In the genomic region with DNA sequence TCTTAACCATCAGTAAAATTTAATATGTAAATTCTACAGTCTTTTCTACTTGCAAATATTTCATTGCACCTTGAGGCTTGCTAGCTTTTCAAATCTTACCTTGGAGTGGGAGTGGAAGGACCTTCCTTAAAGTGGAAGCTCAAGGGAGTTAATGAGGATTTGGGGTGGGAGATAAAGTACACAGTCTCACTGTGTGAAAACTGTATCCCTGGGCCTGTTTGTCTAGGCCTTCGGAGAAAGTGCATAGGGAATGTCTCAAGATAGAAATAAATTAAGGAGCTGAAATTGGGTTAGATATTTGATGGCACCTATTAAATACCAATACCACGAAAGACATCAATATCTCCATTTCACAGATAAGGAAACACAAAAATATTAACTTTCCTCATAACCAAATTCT, we compare ENCODE assay signal across 8 mouse cellular contexts. TPM values are rescaled to one million over a fixed set of nuclear protein-coding genes. Genes with fewer than 3 reads are reported as not detected.
DNase-seq lines count a peak whose midpoint lies in the region; ATAC-seq and TF ChIP-seq lines count a peak whose summit lies in the region.

No protein-coding gene starts in this region.

- H3K4me3 ChIP-seq in kidney, adult 2 months (ENCODE audit: insufficient read depth, low read depth, low read length), result peak overlapping the region; percentile 88
- peak overlapping the region; percentile 62 for H3K4me3 ChIP-seq in hindbrain, postnatal 0 days (ENCODE audit: low read length)
- H3K4me3 ChIP-seq in midbrain, embryonic 14.5 days (replicated peaks; ENCODE audit: low read depth, low read length), result peak overlapping the region; percentile 65

- H3K4me2 ChIP-seq in hindbrain, postnatal 0 days (ENCODE audit: low read depth, low read length), result peak overlapping the region; percentile 64
- H3K4me2 ChIP-seq in midbrain, embryonic 14.5 days (ENCODE audit: low read length), result peak overlapping the region; percentile 63

- ATAC-seq in hindbrain, postnatal 0 days, result peak; percentile 34; the same call in 1 of the 2 replicates
- ATAC-seq in midbrain, embryonic 14.5 days (ENCODE audit: low FRiP score, low TSS enrichment), result peak; percentile 24; the same call in 1 of the 2 replicates

- H3K4me1 ChIP-seq in kidney, adult 2 months (ENCODE audit: control insufficient read depth, insufficient read depth, low read length), result no peaks in the 10 kb centered on the region; the same call in 1 of the 2 replicates
- no peaks in the 10 kb centered on the region for H3K4me1 ChIP-seq in hindbrain, postnatal 0 days (ENCODE audit: insufficient read depth, low read length)
- 0 out of 2 replicates have a peak, but pooled peaks cover 7% of the 10 kb centered on the region for H3K4me1 ChIP-seq in midbrain, embryonic 14.5 days (ENCODE audit: control insufficient read depth, insufficient read depth, low read length)

- no peak for TF ChIP-seq POLR2A in kidney, adult 2 months (IDR thresholded peaks at IDR 0.05; ENCODE audit: low read depth, low read length)

- TF ChIP-seq CTCF in kidney, adult 2 months (conservative IDR thresholded peaks at IDR 0.05; ENCODE audit: insufficient read depth, insufficient read length, low read depth, low read length), result no peak
- TF ChIP-seq CTCF in hindbrain, postnatal 0 days (IDR thresholded peaks at IDR 0.05; ENCODE audit: low read depth), result no peak

- 5% methylated on average over 2 of the region's 2 CpGs for WGBS in kidney, adult 2 months
- WGBS in hindbrain, postnatal 0 days, result 15% methylated on average over 2 of the region's 2 CpGs
- 12% methylated on average over 2 of the region's 2 CpGs for WGBS in midbrain, embryonic 14.5 days

- H3K9ac ChIP-seq in hindbrain, postnatal 0 days (replicated peaks; ENCODE audit: low read length), result peak overlapping the region; percentile 84
- H3K9ac ChIP-seq in midbrain, embryonic 14.5 days (replicated peaks; ENCODE audit: low read length), result peak overlapping the region; percentile 75

- H3K27ac ChIP-seq in kidney, adult 2 months (ENCODE audit: insufficient read depth, low read depth, low read length), result peak overlapping the region; percentile 97; the same call in 1 of the 2 replicates
- H3K27ac ChIP-seq in hindbrain, postnatal 0 days, result peak overlapping the region; percentile 93; the same call in 1 of the 2 replicates
- peak overlapping the region; percentile 88 for H3K27ac ChIP-seq in midbrain, embryonic 14.5 days (replicated peaks; ENCODE audit: low read depth, low read length)

- H3K27me3 ChIP-seq in kidney, adult 2 months (replicated peaks; ENCODE audit: control insufficient read depth, insufficient read depth, low read length), result no peaks in the 10 kb centered on the region
- H3K27me3 ChIP-seq in hindbrain, postnatal 0 days (ENCODE audit: insufficient read depth, low read length), result no peaks in the 10 kb centered on the region
- no peaks in the 10 kb centered on the region for H3K27me3 ChIP-seq in midbrain, embryonic 14.5 days (ENCODE audit: control insufficient read depth, insufficient read depth, low read length)

- H3K9me3 ChIP-seq in hindbrain, postnatal 0 days (ENCODE audit: low read length), result no peaks in the 10 kb centered on the region
- H3K9me3 ChIP-seq in midbrain, embryonic 14.5 days (ENCODE audit: control insufficient read depth, low read length), result no peaks in the 10 kb centered on the region

- no peak for DNase-seq in kidney, adult 2 months
- DNase-seq in kidney, postnatal 14 days, result no peak
- peak; percentile 41 for DNase-seq in c-Kit-positive CD71-positive TER-119-positive erythroid progenitor cells, embryonic 14.5 days (ENCODE audit: low spot score)
- peak; percentile 5 for DNase-seq in hindbrain, postnatal 0 days (ENCODE audit: low spot score)
- no peak for DNase-seq in midbrain, embryonic 14.5 days
- no peak for DNase-seq in embryo, embryonic 11 days
- no peak for DNase-seq in spleen, postnatal 14 days (ENCODE audit: low spot score in 2 of 2)
- no peak for DNase-seq in right cerebral cortex, postnatal 4 days

- H3K36me3 ChIP-seq in kidney, adult 2 months (ENCODE audit: control insufficient read depth, insufficient read depth, low read length), result peaks cover 6% of the 10 kb centered on the region
- no peaks in the 10 kb centered on the region for H3K36me3 ChIP-seq in hindbrain, postnatal 0 days (ENCODE audit: insufficient read depth, low read length)
- H3K36me3 ChIP-seq in midbrain, embryonic 14.5 days (ENCODE audit: control insufficient read depth, insufficient read depth, low read length), result no peaks in the 10 kb centered on the region

RNA-seq across cellular contexts. Expression of a gene that starts 0.9 kb away (rescaled TPM):
- 54.1 and 83.6 TPM in 2 replicates for polyA plus RNA-seq in kidney, adult 2 months (2012; rRNA removed)
- total RNA-seq in hindbrain, postnatal 0 days (2014; rRNA removed), result 57.1 and 59.2 TPM in 2 replicates
- 45.2 and 46.8 TPM in 2 replicates for polyA plus RNA-seq in hindbrain, postnatal 0 days (2015; fragmentation: Nextera tagmentation; extraction: Ambion mirVana)
- 32.1 and 35.9 TPM in 2 replicates for polyA plus RNA-seq in midbrain, embryonic 14.5 days (2014; fragmentation: Nextera tagmentation; extraction: Ambion mirVana)

RNA-seq across cellular contexts. Expression of a gene that starts 38.4 kb away (rescaled TPM):
- 0.70 and 0.76 TPM in 2 replicates for polyA plus RNA-seq in kidney, adult 2 months (2012; rRNA removed)
- 1.5 and 4.4 TPM in 2 replicates for total RNA-seq in hindbrain, postnatal 0 days (2014; rRNA removed)
- 1.00 and 1.0 TPM in 2 replicates for polyA plus RNA-seq in hindbrain, postnatal 0 days (2015; fragmentation: Nextera tagmentation; extraction: Ambion mirVana)
- 1.7 and 1.8 TPM in 2 replicates for polyA plus RNA-seq in midbrain, embryonic 14.5 days (2014; fragmentation: Nextera tagmentation; extraction: Ambion mirVana)

RNA-seq across cellular contexts. Expression of a gene that starts 46.0 kb away (rescaled TPM):
- polyA plus RNA-seq in kidney, adult 2 months (2012; rRNA removed), result 0.34 and 2.4 TPM in 2 replicates
- 0.79 and 3.7 TPM in 2 replicates for total RNA-seq in hindbrain, postnatal 0 days (2014; rRNA removed)
- 0.30 and 0.69 TPM in 2 replicates for polyA plus RNA-seq in hindbrain, postnatal 0 days (2015; fragmentation: Nextera tagmentation; extraction: Ambion mirVana)
- 0.31 and 0.64 TPM in 2 replicates for polyA plus RNA-seq in midbrain, embryonic 14.5 days (2014; fragmentation: Nextera tagmentation; extraction: Ambion mirVana)

Comparison
In these comparisons a context has a peak if more than half of its experiments do, and no peak if none do; other contexts are left out.
1. DNase-seq: peak in c-Kit-positive CD71-positive TER-119-positive erythroid progenitor cells, embryonic 14.5 days (single experiment) and hindbrain, postnatal 0 days (single experiment); none in kidney, adult 2 months (single experiment), kidney, postnatal 14 days (single experiment), midbrain, embryonic 14.5 days (single experiment), embryo, embryonic 11 days (single experiment), spleen, postnatal 14 days (0 of 2) and right cerebral cortex, postnatal 4 days (single experiment).
2. Peak in every context shown above with its lines, with median percentiles within 50 percentile points of each other: H3K27ac ChIP-seq and H3K4me3 ChIP-seq.